Mouse (Mus musculus) CH12.LX (cell line): ENCODE data around the gene Olfr820. TPM values are rescaled to one million over a fixed set of nuclear protein-coding genes. Genes with fewer than 3 reads are reported as not detected.
"Not testable (repeated sequence)": the region's sequence is repeated elsewhere in the genome, so short reads cannot be mapped to it uniquely, and the experiment has no call there.

Experiments used
- DNase-seq: peaks from one replicate; pipeline ENCODE4 v3.0.0-alpha.2; 2013; ENCODE audit errors: extremely low read depth
- H3K27ac ChIP-seq: 2 replicates; pipeline ENCODE4 v1.5.1; 2012; ENCODE audit warnings: low read depth, mild to moderate bottlenecking, control low read depth, moderate library complexity; ENCODE audit not compliant: insufficient read depth
- H3K27me3 ChIP-seq: replicated peaks from 2 replicates; pipeline ENCODE3; 2012; ENCODE audit warnings: inconsistent platforms
- H3K36me3 ChIP-seq, 2 experiments: replicated peaks in 1 of 2; 2 replicates each; pipeline versions ENCODE3 to v1.6.1; 2012; ENCODE audit warnings: inconsistent platforms in 1 of 2, low read length in 1 of 2, mild to moderate bottlenecking in 1 of 2, mixed read lengths in 1 of 2, moderate library complexity in 1 of 2; ENCODE audit not compliant: control insufficient read depth in 1 of 2, insufficient read depth in 1 of 2
- H3K4me1 ChIP-seq, 2 experiments: 2 replicates each; pipeline ENCODE4 v1.6.1; 2012; ENCODE audit warnings: inconsistent platforms in 1 of 2, moderate library complexity in 1 of 2; ENCODE audit not compliant: insufficient read depth in 2 of 2, control insufficient read depth in 1 of 2
- H3K4me2 ChIP-seq: 2 replicates; pipeline ENCODE4 v1.6.1; 2012; ENCODE audit warnings: low read depth, mild to moderate bottlenecking, control low read depth; ENCODE audit not compliant: poor library complexity, insufficient read depth, severe bottlenecking
- H3K4me3 ChIP-seq, 3 experiments: fragments of 150-350 bp in 1 of 3; sonication (generic) in 1 of 3; replicated peaks in 1 of 3; 2 replicates each; pipeline versions ENCODE3 to v1.5.1; 2011 to 2012; ENCODE audit warnings: low read depth in 2 of 3, low read length in 2 of 3, mild to moderate bottlenecking in 2 of 3, moderate library complexity in 2 of 3, control low read depth in 1 of 3, improper control_type of control experiment in 1 of 3, inconsistent platforms in 1 of 3, mixed read lengths in 1 of 3; ENCODE audit not compliant: poor library complexity in 1 of 3
- H3K79me2 ChIP-seq: replicated peaks from 2 replicates; pipeline ENCODE4 v1.6.1; 2012; ENCODE audit warnings: mild to moderate bottlenecking, moderate library complexity; ENCODE audit not compliant: control insufficient read depth, poor library complexity, insufficient read depth, severe bottlenecking; ENCODE audit errors: extremely low read depth
- H3K9ac ChIP-seq: 2 replicates; pipeline ENCODE4 v1.6.1; 2012; ENCODE audit warnings: low read depth, mild to moderate bottlenecking, control low read depth, moderate library complexity; ENCODE audit not compliant: insufficient read depth
- H3K9me3 ChIP-seq: replicated peaks from 2 replicates; pipeline ENCODE3; 2012; ENCODE audit warnings: low read length, inconsistent platforms, mixed read lengths
- BHLHE40 ChIP-seq: IDR thresholded peaks from 2 replicates; pipeline ENCODE4 v1.6.1; 2011; ENCODE audit warnings: mild to moderate bottlenecking, low read depth, low read length, improper control_type of control experiment
- CHD2 ChIP-seq: IDR thresholded peaks from 2 replicates; pipeline ENCODE4 v1.6.1; 2011; ENCODE audit warnings: low read length, improper control_type of control experiment
- CTCF ChIP-seq, 2 experiments: IDR thresholded peaks in 1 of 2; conservative IDR thresholded peaks in 1 of 2; 2 replicates each; pipeline ENCODE4 v1.5.1; 2011 to 2012; ENCODE audit warnings: low read depth in 2 of 2, low read length in 2 of 2, improper control_type of control experiment in 1 of 2, inconsistent platforms in 1 of 2, mild to moderate bottlenecking in 1 of 2, moderate library complexity in 1 of 2
- EP300 ChIP-seq: IDR thresholded peaks from 2 replicates; pipeline ENCODE4 v1.6.1; 2011; ENCODE audit warnings: low read length, improper control_type of control experiment
- ETS1 ChIP-seq: conservative IDR thresholded peaks from 2 replicates; pipeline ENCODE4 v1.6.1; 2012; ENCODE audit warnings: low read depth, mild to moderate bottlenecking, inconsistent platforms, low read length, improper control_type of control experiment, moderate library complexity
- IRF4 ChIP-seq: IDR thresholded peaks from 2 replicates; pipeline ENCODE4 v1.6.1; 2014; ENCODE audit warnings: low read depth, mild to moderate bottlenecking, inconsistent platforms, low read length, improper control_type of control experiment
- JUN ChIP-seq: IDR thresholded peaks from 2 replicates; pipeline ENCODE4 v1.6.1; 2011; ENCODE audit warnings: low read depth, mild to moderate bottlenecking, low read length, improper control_type of control experiment, moderate library complexity; ENCODE audit not compliant: insufficient read depth
- KAT2A ChIP-seq: IDR thresholded peaks from 2 replicates; pipeline ENCODE4 v1.6.1; 2012; ENCODE audit warnings: low read length, improper control_type of control experiment, inconsistent platforms; ENCODE audit not compliant: insufficient replicate concordance
- MAX ChIP-seq: IDR thresholded peaks from 2 replicates; pipeline ENCODE4 v1.6.1; 2011; ENCODE audit warnings: low read length, improper control_type of control experiment
- MAZ ChIP-seq: IDR thresholded peaks from 2 replicates; pipeline ENCODE4 v1.6.1; 2012; ENCODE audit warnings: low read depth, mild to moderate bottlenecking, inconsistent platforms, low read length, improper control_type of control experiment, moderate library complexity
- MEF2A ChIP-seq: IDR thresholded peaks from 2 replicates; pipeline ENCODE4 v1.6.1; 2014; ENCODE audit warnings: low read depth, mild to moderate bottlenecking, inconsistent platforms, low read length, improper control_type of control experiment, borderline replicate concordance
- MXI1 ChIP-seq: IDR thresholded peaks from 2 replicates; pipeline ENCODE4 v1.6.1; 2011; ENCODE audit warnings: mild to moderate bottlenecking, low read depth, low read length, improper control_type of control experiment
- NELFE ChIP-seq: IDR thresholded peaks from 2 replicates; pipeline ENCODE4 v1.6.1; 2011; ENCODE audit warnings: low read depth, low read length, improper control_type of control experiment
- POLR2A ChIP-seq: IDR thresholded peaks from 2 replicates; pipeline ENCODE4 v1.6.1; 2011; ENCODE audit warnings: low read depth, mild to moderate bottlenecking, improper control_type of control experiment, low read length
- RCOR1 ChIP-seq: conservative IDR thresholded peaks from 2 replicates; pipeline ENCODE4 v1.6.1; 2012; ENCODE audit warnings: low read depth, mild to moderate bottlenecking, inconsistent platforms, low read length, improper control_type of control experiment
- TBP ChIP-seq: conservative IDR thresholded peaks from 2 replicates; pipeline ENCODE4 v1.6.1; 2011; ENCODE audit warnings: low read depth, low read length, improper control_type of control experiment
- TCF12 ChIP-seq: IDR thresholded peaks from 2 replicates; pipeline ENCODE4 v1.6.1; 2014; ENCODE audit warnings: low read depth, mild to moderate bottlenecking, inconsistent platforms, low read length, improper control_type of control experiment
- ZC3H11A ChIP-seq: IDR thresholded peaks from 2 replicates; pipeline ENCODE4 v1.6.1; 2012; ENCODE audit warnings: low read depth, mild to moderate bottlenecking, inconsistent platforms, low read length, improper control_type of control experiment
- ZKSCAN1 ChIP-seq: IDR thresholded peaks from 2 replicates; pipeline ENCODE4 v1.6.1; 2012; ENCODE audit warnings: low read depth, inconsistent platforms, low read length, improper control_type of control experiment, borderline replicate concordance
- ZNF384 ChIP-seq: IDR thresholded peaks from 2 replicates; pipeline ENCODE4 v1.6.1; 2012; ENCODE audit warnings: low read depth, low read length, improper control_type of control experiment, inconsistent platforms
- dilution Hi-C: fragments of 300-500 bp; cut with MboI; formaldehyde crosslinking; loops from 2 replicates; pipeline ENCODE4 v1.14.3; 2020; ENCODE audit warnings: low sequenced_read_pairs; ENCODE audit not compliant: extremely low pct_unique_long_range_greater_than_20kb, extremely low pct_ligation_motif_present
- in situ Hi-C: fragments of 300-500 bp; cut with MboI; formaldehyde crosslinking; loops from 3 replicates; pipeline ENCODE4 v1.14.3; 2019; ENCODE audit warnings: low sequenced_read_pairs, low pct_ligation_motif_present, low pct_unique_long_range_greater_than_20kb, mixed read lengths
- polyA plus RNA-seq: library from polyadenylated mRNA; unstranded; fragments of >175 nt; gene quantifications from 2 replicates; pipeline ENCODE4 v1.2.1, GENCODE M21; 2012; ENCODE audit warnings: low read depth; ENCODE audit not compliant: insufficient read length
- total RNA-seq, 2 experiments: library from RNA; depleted of rRNA; stranded (reverse); fragments of 300-350 nt in 1 of 2; fragments of >200 nt in 1 of 2; gene quantifications; 2 replicates each; pipeline ENCODE4 v1.2.3; 2012 to 2014

Gene Olfr820
- total and polyA plus RNA-seq, 3 experiments: not detected

- H3K4me1 ChIP-seq, H3K9ac ChIP-seq, H3K36me3 ChIP-seq, H3K27me3 ChIP-seq, H3K27ac ChIP-seq, dilution Hi-C loops, H3K4me2 ChIP-seq, H3K4me3 ChIP-seq, H3K79me2 ChIP-seq, DNase-seq, H3K9me3 ChIP-seq: not testable (repeated sequence)
- in situ Hi-C loops: loop anchor here (25.0 kb wide), 1 partner anchor 102 kb away; no protein-coding TSS in a partner anchor
Observed at GRCm38 (mm10) chr10:129984962-129985361, 27.5 kb upstream of the Olfr820 start, which contains the start of gene Gm10310. Gm10310 (minus strand) TSS chr10:129985062.

GRCm38 (mm10) chr10:130004104-130004503, 8.3 kb upstream of the Olfr820 start:
- H3K27ac ChIP-seq, H3K4me3 ChIP-seq, H3K9ac ChIP-seq, H3K27me3 ChIP-seq, H3K4me2 ChIP-seq, H3K79me2 ChIP-seq, H3K9me3 ChIP-seq, DNase-seq, in situ Hi-C loops, H3K36me3 ChIP-seq, dilution Hi-C loops, H3K4me1 ChIP-seq: not testable (repeated sequence)

DNA sequence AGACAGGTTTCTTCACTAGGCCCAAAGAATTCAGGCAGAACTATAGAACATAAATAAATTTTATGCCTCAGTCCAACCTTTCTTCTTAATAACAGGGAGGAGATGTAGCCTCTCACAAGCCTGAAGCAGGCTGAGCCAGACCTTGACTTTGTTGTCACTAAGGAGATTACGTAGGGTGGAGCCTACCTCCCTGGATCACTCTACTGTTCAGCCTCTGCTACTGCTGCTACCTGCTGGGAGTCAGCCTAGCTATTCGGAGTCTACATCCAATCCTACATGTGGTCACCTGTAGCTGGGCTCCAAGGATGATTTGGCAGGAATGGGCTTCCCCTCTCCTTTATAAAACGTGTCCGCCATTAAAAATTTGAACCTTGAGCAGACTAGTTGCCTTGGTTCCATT, 7.1 kb upstream of the Olfr820 start:
- DNase-seq, H3K9ac ChIP-seq: not testable (repeated sequence)

GRCm38 (mm10) chr10:130030048-130030447, 17.6 kb downstream of the Olfr820 start, which contains the start of gene Olfr821:
Olfr821 (plus strand) TSS chr10:130030348.
- Histone ChIP-seq H3K27ac (no peak within 1 kb of the TSS), H3K4me2 (no peak within 1 kb of the TSS), H3K27me3 (no peaks in the 10 kb centered on the region), H3K79me2 (no peaks in the 10 kb centered on the region), H3K9ac (no peak within 1 kb of the TSS), H3K36me3 (no peaks in the 10 kb centered on the region), H3K4me3 (no peak within 1 kb of the TSS), H3K4me1 (no peaks in the 10 kb centered on the region), H3K9me3 (no peaks in the 10 kb centered on the region)
- in situ Hi-C loops (no loop called here), dilution Hi-C loops (no loop called here)
- no peak for DNase-seq
- TF ChIP-seq CTCF (conservative IDR thresholded peaks at IDR 0.05 in 1 of 2, IDR thresholded peaks at IDR 0.05 in 1 of 2; ENCODE audit: low read depth in 2 of 2, low read length in 2 of 2): no peak
- TF ChIP-seq IRF4: no peak
- TF ChIP-seq ZC3H11A: no peak
- TF ChIP-seq BHLHE40: no peak
- TF ChIP-seq TCF12: no peak
- TF ChIP-seq ZKSCAN1: no peak
- TF ChIP-seq RCOR1: no peak
- TF ChIP-seq NELFE: no peak
- TF ChIP-seq KAT2A: no peak
- TF ChIP-seq ZNF384: no peak
- no peak for TF ChIP-seq TBP
- no peak for TF ChIP-seq POLR2A
- no peak for TF ChIP-seq JUN
- TF ChIP-seq MXI1: no peak
- TF ChIP-seq CHD2: no peak
- no peak for TF ChIP-seq MAZ
- no peak for TF ChIP-seq ETS1
- no peak for TF ChIP-seq MAX
- TF ChIP-seq MEF2A: no peak
- TF ChIP-seq EP300: no peak

More for the DNA sequence above, 7.1 kb upstream of the Olfr820 start:
- in situ Hi-C loops, H3K27ac ChIP-seq, H3K4me2 ChIP-seq, H3K27me3 ChIP-seq, H3K4me3 ChIP-seq, H3K36me3 ChIP-seq, H3K4me1 ChIP-seq, H3K79me2 ChIP-seq, dilution Hi-C loops, H3K9me3 ChIP-seq: not testable (repeated sequence)
